Mouse (Mus musculus) c-Kit-positive CD71-positive TER-119-positive erythroid progenitor cells, embryonic 14.5 days (primary cell): Measurements from ENCODE around the gene Sirt4.
"Not testable (repeated sequence)": the region's sequence is repeated elsewhere in the genome, so short reads cannot be mapped to it uniquely, and the experiment has no call there.

ENCODE experiments used
- DNase-seq: peaks from one replicate; pipeline ENCODE4 v3.0.0-alpha.2; 2013; ENCODE audit warnings: low spot score

Sirt4 gene

DNA sequence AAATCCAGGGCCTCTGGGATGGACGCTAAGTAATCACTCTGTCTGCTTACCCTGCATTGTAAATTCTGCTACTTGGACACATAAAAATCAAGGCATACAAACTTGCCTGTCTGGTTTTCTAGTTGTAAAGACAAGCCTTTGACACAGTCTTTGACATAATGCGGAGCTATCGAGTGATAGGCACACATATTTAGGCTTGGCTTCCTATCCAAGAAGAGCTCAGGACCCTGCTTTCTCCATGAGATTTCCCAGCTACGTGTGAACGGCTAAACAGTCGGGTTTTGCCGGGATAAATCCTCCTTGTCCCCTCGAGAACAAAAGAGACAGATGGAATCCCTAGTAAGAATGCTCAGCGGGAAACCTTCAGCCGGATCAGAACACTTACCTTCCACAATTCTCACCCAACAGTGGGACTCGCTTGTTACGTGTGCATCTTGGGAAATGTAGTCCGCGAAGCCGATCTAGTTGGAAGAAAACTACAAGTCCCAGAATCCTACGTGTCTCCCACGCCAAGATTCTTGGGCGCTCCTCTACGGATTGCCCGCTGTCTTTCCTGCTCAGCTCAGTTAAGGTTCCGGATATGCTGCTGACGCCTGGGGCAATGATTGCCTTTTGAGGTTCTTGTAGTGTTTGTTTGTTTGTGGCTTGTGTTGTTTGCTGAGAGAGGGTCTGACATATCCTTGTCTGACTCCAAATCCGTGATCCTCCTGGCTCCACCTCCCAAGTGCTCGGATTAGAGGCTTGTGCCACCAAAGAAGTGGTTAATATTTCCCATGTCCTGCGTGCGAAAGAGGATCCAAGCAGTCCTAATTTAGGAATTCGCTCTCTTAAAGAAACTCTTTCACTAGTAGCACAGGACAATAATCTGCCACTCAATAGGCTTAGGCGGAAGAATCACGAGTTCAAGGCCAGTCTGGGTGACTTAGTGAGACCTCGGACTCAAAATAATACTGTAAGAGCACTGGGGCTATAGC lies at the start of gene Sirt4:
TSS of gene Sirt4 (minus strand) at position 779 of the 974 bp plus-strand sequence.
- DNase-seq: peak; percentile 93

DNA sequence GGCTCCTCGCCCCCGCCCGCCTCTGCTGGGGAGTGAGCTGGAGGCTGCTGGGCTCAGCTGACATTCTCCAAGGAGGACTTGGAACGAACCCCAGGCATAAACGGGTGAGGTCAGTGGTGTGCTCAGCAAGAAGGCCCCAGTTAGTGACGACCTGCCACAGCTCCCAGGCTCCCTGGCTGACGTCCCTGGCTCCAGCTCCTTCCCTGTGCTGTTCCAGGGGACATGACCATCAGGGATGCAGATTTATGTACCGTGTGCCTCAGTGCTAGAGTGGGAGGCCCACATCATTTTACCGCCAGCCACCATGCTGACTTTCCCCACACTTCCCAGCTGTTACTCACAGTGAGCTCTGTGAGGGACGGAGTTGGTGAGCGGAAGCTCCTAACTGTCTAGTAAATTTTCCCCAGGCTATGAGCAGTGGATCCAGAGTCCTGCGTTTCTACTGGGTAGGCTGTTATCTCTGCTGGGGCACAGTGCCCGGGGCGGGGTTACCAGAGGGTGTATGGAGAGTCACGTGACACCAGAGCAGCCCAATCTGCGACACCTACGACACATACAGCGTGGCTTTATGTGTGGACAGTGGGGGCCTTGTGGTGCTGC lies 47.2 kb upstream of the Sirt4 start:
- DNase-seq: peak; percentile 85

DNA sequence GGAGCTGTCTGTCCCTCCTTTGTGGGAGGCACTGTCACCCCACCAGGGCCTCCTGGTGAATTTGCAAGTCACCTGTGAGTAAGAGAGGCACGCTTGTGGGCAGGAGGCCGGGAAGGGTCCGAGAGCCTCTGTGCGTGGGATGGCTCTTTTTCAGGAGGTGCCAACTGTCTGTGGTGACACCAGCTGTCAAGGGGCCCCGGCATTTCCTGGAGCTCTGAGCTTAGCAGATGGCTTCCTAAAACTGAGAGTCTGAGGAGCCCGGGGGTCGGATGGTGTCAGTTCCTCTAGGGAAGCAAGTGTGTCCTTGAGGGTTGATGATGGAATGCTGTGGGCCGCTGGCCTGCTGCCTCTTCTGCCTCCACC lies 45.9 kb upstream of the Sirt4 start:
- no peak for DNase-seq

DNA sequence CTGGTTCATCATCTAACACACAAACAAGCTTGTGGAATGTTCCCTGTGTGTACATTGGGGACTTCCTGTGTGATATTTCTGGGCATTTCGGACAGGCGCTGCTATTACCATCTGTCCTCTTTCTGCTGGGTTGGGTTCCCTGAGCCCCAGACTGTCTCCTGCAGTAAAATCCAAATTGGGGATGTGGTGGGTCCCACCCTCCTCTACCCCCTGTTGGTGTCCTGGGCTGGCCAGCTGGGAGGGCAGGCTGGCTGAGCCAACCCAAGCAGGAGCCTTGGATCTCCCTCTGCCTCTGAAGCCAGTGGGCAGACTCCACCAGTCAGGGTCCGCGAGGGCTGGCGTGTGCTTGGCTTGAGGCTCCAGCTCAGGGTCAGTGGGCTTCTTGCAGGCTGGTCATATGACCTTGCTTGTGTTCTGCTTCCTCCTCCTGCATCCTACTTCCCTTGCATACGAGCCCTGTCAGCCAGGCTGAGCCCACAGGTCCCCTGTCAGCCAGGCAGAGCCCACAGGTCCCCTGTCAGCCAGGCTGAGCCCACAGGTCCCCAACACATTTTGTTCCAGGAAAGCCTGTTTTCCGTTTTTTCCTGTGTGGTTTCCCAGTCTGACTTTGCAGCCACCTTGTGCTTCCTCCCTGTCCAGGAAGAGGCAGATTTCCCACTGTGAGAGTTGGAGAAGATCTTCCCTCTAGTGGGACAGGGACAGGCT lies 45.4 kb upstream of the Sirt4 start:
- DNase-seq: no peak

DNA sequence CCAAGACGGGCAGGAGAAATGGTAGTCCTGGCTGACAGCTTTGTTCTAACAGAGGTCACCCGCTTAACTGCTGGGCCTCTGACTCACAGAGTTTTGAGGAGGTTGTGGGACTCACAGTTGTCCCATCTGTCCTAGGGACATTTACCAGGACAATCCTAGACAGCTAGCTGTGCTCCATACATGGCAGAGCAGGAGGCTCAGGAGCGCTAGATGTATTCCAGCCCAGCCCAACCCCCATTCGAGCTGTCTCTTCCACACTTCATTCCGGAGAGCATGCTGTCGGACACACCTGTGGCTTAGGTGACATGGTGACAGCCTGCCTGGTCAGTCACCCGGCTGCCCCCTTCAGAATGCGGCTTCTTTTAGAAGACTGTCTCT lies 44.8 kb upstream of the Sirt4 start:
- no peak for DNase-seq

DNA sequence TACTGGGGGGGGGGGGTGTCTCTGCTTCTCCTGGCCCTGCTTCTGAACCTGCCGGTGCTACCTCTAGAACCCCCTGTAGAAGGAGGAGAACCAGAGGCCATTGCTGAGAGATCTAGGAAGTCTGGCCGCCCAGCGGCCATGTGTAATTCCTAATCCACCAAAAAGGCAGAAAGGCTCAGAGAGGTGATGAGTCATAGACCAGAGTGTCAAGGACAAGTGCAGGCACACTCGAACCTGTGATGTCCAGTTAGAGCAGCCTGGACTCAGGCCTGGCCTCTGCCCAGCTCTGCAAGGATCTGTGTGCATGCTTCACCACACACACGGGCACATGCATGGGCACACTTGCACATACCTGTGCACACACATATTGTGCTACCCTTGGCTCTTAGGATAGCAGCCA lies 43.6 kb upstream of the Sirt4 start:
- DNase-seq: no peak

DNA sequence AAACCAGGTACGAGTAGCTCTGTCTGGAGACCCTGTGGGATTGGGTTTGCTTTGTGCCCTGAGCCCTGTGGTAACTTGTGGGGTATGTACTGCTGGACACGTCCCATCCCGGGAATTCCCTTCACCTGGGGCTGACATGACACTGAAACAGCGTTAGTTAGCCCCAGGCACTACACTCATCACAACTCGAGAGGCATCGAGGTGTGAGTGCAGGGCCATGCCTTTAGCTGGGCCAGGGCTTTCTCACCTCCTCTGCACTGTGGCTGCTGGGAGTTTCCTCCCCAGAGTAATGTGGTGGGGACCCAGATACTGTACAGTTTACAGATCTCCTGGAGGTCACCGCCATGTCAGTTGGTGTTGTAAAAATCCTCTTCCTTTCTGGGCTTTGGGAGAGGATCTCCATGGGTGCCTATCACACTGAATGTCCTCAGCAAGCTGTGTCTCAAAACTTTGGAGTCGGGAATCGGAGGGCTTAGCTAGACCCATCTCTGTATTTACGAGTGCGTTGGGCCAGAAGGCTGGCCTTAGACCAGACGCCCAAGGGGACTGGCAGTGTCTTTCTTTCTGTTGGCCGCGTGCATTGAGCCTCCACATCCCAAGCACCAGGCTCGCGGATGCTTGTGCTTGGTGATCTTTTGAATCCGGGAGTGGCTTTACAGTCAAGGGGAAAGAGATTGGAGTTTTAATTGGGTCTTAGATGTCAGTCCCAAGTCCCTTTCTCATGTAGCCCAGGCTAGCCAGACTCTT lies 42.1 kb upstream of the Sirt4 start:
- DNase-seq: no peak

DNA sequence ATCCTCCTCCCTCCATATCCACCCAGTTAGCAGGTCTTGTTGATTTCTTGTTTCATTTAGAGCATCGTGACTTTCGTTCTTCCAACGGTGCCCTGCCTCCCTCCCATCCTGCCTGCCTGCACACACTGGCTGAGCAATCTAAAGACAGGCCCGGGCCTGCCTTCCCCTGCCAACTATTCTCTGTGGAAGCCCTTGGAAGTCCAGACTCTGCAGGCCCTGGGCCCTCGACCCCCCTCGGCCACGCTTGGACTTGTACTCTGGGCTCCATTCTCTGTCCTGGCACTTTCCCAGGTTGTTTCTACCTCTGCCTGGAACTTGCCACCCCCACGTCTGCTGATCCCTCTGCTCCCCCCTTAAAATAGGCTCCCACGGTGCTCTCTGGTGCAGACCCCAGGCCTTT lies 41.4 kb upstream of the Sirt4 start:
- no peak for DNase-seq

DNA sequence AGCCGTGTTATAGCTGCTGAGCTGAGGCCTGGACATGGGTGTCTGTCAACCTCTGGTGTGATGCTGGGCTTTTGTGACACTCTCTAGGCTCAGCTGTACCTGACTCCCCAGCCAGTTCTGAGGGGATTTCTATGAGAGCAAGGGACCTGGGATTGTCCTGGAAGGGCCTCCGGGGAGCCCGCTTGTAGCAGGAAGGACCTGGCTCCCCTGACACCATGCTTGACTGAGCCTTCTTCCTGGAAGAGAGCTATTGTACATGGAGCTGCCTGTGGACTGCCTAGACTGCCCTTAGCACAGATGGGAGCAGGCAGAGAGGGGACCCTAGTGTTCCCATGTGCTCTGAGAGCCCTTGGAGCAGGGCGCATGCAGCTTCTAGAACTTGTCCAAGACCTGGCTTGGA lies 40.9 kb upstream of the Sirt4 start:
- DNase-seq: no peak

DNA sequence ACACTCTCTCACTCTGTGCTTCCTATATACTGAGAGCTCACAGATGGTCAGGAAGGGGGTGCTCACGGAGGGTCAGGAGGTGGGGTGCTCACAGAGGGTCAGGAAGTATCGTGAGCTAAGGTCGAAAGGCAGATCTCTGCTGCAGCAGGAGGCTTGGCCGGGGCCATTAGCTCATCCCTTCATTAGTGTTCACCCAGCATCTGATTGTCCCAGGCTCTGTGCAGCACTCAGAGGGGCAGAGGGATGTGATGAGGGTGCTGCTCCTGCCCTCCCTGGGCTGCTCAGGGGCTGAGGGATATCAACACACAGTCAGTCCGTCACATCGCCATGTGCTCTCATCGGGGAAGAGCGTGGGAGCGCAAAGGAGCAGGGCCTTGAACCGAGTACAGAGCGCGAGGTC lies 39.9 kb upstream of the Sirt4 start:
- DNase-seq: no peak

DNA sequence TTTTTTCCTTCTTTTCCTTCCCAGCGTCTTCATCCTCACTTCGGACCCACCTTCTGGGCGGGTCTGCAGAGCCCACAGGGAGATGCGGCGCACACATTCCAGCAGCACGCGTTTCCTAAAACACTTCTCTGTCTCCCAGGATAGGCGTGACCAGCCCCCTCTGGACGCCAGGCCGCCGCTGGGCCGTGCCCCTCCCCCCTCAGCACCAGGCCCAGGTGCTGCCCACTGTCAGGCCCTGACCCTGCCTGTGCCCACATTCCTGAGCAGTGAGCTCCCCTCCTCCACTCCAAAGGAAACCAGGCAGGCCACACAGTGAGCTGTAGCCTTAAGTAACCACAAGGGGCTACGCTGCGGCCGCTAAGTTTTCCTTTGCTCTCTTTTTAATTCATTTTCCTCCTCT lies 39.4 kb upstream of the Sirt4 start:
- DNase-seq: no peak

DNA sequence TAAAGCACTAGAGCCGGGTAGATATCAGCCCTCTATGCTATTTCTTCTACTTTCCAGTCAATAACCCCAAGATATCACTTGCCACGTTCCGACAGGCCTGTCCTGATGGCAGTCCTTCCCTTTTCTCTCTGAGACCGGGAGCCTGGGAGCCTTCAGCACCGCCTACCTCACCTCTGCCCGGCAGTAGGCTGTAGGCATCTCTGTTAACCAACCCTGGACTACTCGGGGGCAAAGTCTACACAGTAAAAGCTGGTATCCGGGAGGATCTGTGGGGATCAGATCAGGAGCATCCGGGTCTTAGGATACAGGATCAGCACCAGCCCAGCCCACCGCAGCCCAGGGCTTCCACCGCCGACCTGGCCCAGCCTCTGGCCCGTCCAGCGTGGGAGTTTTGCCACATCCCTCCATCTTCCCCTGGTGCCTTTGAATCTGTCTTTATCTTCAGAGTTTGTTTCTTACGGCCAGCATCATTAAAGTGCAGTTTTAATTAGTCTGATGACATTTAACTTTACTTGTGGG lies 38.5 kb upstream of the Sirt4 start:
- no peak for DNase-seq

DNA sequence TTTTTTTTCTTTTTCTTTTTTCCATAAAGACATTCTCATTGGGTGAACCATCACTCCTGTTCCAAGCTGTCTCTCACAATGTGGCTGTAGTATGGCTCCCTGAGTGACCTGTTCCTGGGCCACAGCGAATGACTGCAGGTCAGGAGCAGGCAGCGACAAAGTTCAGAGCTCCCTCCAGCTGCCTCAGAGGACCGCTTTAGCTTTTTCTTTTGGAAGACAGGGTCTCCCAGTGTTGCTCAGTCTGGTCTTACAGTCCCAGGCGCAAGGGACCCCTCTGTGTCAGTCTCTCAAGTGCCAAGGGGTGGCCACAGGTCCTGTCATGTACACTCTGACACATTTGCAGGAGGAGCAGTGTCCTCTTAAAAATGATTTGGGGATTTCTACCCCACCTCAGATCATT lies 38.0 kb upstream of the Sirt4 start:
- no peak for DNase-seq

DNA sequence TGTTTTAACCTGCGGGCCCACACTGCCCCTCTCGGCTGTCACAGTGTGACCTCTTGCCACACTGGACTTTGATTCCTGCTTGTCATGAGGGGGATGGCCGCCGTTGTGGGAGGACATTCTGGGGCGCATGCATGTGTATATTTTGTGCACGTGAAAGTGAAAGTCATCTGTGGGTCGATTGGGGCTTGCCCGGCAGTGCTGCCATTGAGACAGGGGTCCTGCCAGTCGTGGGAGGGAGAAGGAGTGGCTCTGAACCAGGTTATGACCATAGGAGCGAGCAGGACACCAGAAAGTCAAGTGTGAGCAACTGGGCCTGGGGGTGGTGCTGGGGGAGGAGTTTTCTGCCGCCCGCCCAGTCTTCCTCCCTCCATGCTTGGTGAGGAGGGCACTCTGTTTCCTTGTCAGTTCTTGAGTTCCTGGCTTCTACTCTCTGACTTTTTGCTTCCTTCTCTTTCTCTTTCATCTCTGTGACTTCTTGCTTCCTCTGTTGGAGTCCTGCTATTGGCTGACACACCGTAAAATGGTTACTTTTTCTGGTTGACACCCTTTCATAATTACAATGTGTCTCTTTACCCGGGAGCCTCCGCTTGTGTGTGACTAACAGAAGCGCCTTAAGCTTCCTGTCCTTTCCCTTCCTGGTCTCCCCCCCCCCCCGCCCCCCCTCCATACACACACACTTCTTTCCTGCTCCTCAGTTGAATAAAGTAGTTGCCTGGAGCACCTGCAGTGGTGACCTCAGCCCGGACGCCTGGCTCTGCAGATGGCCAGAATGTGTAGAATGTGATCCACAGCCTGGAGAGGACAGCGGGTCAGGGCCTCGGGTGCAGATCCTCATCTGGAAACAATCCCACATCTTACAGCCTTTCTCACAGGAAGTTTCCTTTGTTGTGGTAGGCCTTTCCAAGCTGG lies 37.3 kb upstream of the Sirt4 start:
- no peak for DNase-seq

DNA sequence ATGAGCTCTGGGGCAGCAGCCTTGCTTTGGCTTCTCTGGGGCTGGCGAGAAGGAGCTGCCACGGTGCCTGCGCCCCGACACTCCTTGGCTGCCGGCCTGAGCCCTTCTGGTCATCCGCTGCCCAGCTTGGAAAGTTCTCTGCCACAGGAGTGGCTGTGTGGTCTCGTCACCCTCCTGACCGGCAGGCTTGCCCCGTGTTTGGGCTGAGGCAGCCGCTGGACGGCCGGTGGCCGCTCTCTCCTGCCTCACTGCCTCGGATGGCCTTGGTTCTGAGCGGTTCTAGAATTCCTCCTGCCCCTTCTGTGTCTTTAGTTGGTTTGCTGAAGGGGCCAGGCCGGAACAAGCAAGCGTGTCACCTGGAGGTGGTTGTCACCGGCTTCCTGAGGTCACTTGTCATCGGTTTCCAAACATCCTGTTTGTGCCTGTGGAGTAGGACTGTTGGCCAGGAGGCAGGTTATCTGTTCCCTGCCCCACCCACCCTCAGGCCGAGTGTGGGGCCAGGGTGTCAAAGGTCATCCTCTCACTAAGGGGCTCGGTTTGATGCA lies 35.9 kb upstream of the Sirt4 start:
- DNase-seq: no peak

DNA sequence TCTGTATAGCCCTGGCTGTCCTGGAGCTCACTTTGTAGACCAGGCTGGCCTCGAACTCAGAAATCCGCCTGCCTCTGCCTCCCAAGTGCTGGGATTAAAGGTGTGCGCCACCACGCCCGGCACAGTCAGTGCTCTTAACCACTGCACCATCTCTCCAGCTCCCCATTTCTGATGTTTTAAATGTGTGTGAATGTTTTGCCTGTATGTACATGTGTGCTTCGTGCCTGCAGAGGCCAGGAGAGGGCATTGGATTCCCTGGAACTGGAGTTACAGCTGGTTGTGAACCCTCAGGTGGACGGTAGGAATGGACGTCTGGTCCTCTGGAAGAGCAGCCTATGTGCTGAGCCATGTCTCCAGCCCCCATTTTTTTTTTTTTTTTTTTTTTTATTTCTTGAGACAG lies 33.7 kb upstream of the Sirt4 start:
- DNase-seq: not testable (repeated sequence)

DNA sequence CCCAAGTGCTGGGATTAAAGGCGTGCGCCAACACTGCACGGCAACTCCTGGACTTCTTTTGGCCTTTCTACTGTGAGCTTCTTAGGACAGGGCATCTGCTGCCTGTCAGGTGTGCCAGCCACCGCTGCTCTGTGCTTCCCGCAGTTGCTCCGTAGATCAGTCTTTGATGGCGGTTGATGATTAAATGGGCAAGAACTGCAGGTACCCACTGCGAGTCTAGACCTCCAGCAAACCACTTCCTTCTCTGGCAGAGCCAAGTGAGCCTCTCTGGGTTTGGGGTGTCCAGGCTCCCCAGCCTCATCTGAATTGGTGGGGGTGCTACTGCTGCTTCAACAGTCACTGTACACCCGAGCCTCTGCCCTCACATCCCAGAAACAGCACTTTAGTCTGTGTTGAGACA lies 33.0 kb upstream of the Sirt4 start:
- no peak for DNase-seq

DNA sequence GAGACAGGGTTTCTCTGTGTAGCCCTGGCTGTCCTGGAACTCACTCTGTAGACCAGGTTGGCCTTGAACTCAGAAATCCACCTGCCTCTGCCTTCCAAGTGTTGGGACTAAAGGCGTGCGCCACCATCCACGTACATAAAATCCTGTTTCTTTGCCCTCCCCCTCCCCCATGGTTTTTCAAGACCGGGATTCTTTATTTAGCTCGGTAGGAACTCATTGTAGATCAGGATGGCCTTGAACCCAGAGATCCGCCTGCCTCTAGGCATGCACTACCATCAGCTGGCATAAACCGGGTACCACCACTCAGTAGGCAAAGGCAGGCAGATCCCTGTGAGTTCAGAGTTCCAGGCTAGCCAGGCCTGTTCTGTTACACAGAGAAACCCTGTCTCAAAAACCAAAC lies 32.4 kb upstream of the Sirt4 start:
- no peak for DNase-seq

DNA sequence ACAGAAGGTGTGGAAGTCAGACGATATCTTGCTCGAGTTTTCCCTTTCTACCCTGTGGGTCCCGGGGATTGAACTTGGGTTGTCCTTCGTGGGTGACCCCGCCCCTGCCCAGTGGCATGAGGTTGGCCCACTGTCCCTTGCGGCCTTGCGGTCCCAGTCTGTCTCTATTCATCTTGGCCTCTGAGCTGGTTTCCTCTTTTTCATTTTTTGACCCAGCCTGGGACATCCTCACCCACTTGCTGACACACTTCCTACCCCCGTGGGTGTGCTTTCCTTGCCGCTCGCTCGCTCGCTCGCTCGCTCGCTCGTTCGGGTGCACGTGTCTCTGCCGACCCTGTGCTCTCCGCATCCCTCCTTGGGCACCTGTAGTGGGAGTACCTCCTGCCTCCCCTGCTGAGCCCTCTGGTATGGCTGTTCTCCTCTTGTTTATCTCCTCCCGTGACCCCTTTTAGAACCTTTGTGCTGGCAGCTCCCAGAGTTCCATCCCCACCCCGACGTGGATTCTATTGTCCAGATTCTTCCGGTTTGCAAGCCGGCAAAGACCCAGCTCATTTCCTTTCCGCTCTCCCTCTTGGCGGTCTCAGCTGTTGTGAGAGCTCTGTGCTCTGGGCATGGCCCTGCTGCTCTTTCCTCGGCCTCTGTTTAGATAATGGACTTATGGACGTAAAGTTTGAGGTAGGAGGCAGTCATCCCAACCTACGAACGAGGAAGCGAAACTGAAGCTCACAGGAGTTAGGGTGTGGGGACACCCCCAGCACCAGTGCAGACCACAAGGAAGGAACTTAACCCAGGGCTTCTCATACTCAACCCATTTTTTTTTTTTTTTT lies 31.8 kb upstream of the Sirt4 start:
- DNase-seq: no peak
